Mouse (Mus musculus) lung, adult 2 months (tissue): Measurements from ENCODE around the gene Fzr1.

Experiments used
- CTCF ChIP-seq: fragments of 200-500 bp; IDR thresholded peaks from 2 replicates; pipeline ENCODE4 v1.5.1; 2011; ENCODE audit warnings: mild to moderate bottlenecking, low read length, control low read depth; ENCODE audit not compliant: insufficient read depth
- POLR2A ChIP-seq: fragments of 200-500 bp; IDR thresholded peaks from 2 replicates; pipeline ENCODE4 v1.6.1; 2011; ENCODE audit warnings: low read depth, mild to moderate bottlenecking, control low read depth, low read length, borderline replicate concordance; ENCODE audit errors: extremely low read depth

DNA sequence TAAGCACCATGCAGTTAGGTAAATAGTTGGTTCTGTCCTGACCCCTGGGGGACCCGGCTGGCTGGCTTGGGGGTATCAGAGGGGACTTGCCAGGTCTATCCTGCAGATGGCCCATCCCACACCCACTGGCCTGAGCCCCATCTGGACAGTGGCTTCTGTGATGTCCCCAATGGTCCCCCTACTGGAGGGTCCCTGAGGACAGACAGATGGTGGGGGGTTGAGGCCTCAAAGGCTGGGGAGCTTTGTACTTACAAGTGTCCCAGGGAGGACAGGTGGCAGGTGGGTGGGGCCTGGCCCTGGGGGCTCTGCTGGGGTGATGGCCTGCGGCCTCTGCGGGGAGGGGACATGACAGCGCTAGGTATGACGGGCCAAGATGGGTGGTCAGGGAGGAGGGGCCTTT is 21.0 kb upstream of the Fzr1 start:
- TF ChIP-seq CTCF: no peak
- no peak for TF ChIP-seq POLR2A
